Mouse (Mus musculus): ENCODE results near the gene Il4i1. TPM values are rescaled to one million over a fixed set of nuclear protein-coding genes. Genes with fewer than 3 reads are reported as not detected.
"Not testable (repeated sequence)": the region's sequence is repeated elsewhere in the genome, so short reads cannot be mapped to it uniquely, and the experiment has no call there.

Il4i1 gene
- polyA plus RNA-seq, 1 experiment from 2014 or later, result 1.2 TPM

GRCm38 (mm10) chr7:44868465-44868864 is 52.3 kb downstream of the Il4i1 start:
- 7% methylated on average over 16 of the region's 16 CpGs for WGBS
- peaks cover 46% of the 10 kb centered on the region for H3K4me1 ChIP-seq
- H3K9me3 ChIP-seq, result no peaks in the 10 kb centered on the region
- H3K4me2 ChIP-seq (replicated peaks), result peak overlapping the region; percentile 95
- no peaks in the 10 kb centered on the region for H3K27me3 ChIP-seq
- peak overlapping the region; percentile 86 for H3K4me3 ChIP-seq
- H3K36me3 ChIP-seq, result peaks cover 38% of the 10 kb centered on the region
- no peak for ATAC-seq (ENCODE audit: insufficient number of reproducible peaks, insufficient read depth, low FRiP score, low TSS enrichment)
- peak overlapping the region; percentile 99 for H3K9ac ChIP-seq
- peak overlapping the region; percentile 100 for H3K27ac ChIP-seq

DNA sequence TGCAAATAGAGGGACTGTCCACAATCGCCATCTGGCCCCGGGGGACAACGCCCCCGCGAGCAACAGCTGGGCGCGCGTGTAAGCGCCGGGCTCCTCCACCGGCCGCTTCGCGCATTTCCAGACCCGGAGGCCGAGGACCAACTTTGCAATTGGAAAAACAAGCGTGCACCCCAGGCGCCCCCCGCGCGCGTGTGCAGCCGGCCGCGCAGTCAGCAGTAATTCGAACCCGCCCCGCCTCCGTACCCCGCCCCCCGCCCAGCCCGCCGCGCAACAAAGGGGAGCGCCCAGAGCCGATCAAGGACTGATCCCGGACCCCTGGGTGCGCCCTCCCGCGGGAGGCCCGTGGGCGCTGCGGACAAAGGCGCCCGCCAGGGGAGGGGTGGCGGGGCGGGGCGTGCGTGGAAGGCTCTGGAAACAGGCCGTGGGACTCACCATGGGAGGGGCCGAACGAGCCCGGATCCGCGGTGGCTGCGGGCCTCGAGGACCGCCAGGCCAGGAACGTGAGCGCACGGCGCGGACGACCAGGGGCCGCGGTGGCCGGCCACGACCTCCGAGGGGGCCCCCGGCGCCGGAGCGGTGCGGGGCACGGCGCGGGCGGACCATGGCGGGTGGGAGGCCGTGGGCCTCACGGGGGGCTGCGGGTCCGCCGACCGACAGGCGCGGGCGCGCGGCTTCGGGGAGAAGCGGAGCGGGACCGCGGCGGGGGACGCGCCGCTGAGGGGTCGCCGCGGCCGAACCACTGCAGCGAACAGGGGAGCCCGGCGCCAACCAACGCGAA is 52.9 kb downstream of the Il4i1 start:
- peaks cover 32% of the 10 kb centered on the region for H3K36me3 ChIP-seq
- H3K4me3 ChIP-seq, result peak overlapping the region; percentile 86
- H3K9ac ChIP-seq, result peak overlapping the region; percentile 99
- under 1% methylated on average over 87 of the region's 108 CpGs for WGBS
- no peaks in the 10 kb centered on the region for H3K27me3 ChIP-seq
- ATAC-seq (ENCODE audit: insufficient number of reproducible peaks, insufficient read depth, low FRiP score, low TSS enrichment), result 0 out of 2 replicates have a peak, but pooled peaks have one; percentile 24
- H3K27ac ChIP-seq, result peak overlapping the region; percentile 100
- H3K4me1 ChIP-seq, result peaks cover 46% of the 10 kb centered on the region
- no peaks in the 10 kb centered on the region for H3K9me3 ChIP-seq
- H3K4me2 ChIP-seq (replicated peaks), result peak overlapping the region; percentile 95

DNA sequence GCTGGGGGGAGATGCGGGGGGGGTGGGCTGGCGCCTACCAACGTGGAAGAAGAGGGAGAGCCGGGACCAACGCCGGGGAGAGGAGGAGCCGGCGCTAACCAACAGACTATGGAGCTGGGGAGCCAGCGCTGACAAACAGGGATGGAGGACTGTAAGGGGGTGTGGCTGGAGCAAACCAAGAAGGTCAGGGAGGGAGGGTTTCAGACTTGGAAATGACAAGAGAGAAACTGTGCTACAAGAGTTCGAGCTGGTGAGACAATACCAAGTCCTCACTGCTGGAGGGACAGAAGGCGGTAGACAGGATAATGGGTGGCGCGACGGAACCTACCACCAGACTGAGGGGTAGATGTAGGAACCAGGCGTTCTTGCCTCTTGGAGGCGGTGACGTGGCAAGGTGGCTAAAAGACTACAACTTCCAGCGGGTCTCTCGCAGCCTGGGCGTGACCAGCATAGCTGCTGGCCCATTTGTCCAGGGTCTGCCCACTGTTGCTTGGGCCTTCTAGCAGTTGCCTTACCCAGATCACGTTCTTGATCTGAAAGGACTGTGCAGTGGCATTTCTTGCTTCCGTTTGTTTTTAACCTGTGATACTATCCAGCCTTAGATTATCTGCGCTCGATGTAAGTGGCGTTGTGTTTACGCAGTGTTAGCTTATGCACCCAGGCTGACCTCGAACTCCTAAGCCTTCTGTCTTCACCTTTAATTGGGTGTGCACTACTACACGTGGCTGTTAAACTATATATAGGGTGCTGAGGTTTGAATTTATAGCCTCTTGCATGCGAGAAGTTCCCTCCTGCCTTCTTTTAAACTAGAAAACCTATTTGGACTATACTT is 53.7 kb downstream of the Il4i1 start, which contains the start of gene Ptov1:
Gene Ptov1 (minus strand): TSS at position 92 of the 832 bp plus-strand sequence.
- Histone ChIP-seq H3K27ac (peak within 1 kb of the TSS; percentile 100), H3K9me3 (no peaks in the 10 kb centered on the region), H3K9ac (peak within 1 kb of the TSS; percentile 99), H3K4me3 (peak within 1 kb of the TSS; percentile 86), H3K27me3 (no peaks in the 10 kb centered on the region), H3K36me3 (peaks cover 24% of the 10 kb centered on the region), H3K4me2 (replicated peaks) (peak within 1 kb of the TSS; percentile 95), H3K4me1 (peaks cover 41% of the 10 kb centered on the region)
- 11% methylated on average over 29 of the region's 29 CpGs for WGBS
- ATAC-seq (ENCODE audit: insufficient number of reproducible peaks, insufficient read depth, low FRiP score, low TSS enrichment), result peak; percentile 92

DNA sequence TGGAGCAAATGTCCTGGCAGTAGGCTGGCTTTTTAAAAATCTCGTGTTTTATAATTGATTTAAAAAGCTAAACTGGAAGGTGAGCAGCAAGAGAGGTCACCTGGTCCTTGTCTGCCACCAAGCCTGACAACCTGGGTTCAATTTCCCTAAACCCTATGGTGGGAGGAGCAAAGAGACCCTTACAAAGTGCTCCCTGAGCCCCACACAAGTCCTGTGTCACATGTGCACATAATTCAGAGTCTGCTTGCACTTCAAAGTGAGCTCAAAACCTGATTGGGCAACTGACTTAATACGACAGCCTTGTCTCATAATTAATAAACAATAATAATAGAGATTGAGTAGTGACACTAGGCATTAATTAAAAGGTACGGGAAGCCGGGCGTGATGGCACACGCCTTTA is 54.4 kb downstream of the Il4i1 start:
- H3K4me1 ChIP-seq, result peaks cover 34% of the 10 kb centered on the region
- peak overlapping the region; percentile 100; the same call in 1 of the 2 replicates for H3K27ac ChIP-seq
- H3K9ac ChIP-seq, result peak overlapping the region; percentile 52
- H3K9me3 ChIP-seq, result no peaks in the 10 kb centered on the region
- H3K4me2 ChIP-seq (replicated peaks), result peak overlapping the region; percentile 95
- 82% methylated on average over 6 of the region's 6 CpGs for WGBS
- ATAC-seq (ENCODE audit: insufficient number of reproducible peaks, insufficient read depth, low FRiP score, low TSS enrichment), result no peak
- peaks cover 17% of the 10 kb centered on the region for H3K36me3 ChIP-seq
- H3K27me3 ChIP-seq, result no peaks in the 10 kb centered on the region
- peak overlapping the region; percentile 86 for H3K4me3 ChIP-seq

GRCm38 (mm10) chr7:44871181-44871580 is 55.0 kb downstream of the Il4i1 start:
- 80% methylated on average over 1 of the region's 1 CpGs for WGBS
- H3K27ac ChIP-seq, result no peak overlapping the region
- no peak for ATAC-seq (ENCODE audit: insufficient number of reproducible peaks, insufficient read depth, low FRiP score, low TSS enrichment)

DNA sequence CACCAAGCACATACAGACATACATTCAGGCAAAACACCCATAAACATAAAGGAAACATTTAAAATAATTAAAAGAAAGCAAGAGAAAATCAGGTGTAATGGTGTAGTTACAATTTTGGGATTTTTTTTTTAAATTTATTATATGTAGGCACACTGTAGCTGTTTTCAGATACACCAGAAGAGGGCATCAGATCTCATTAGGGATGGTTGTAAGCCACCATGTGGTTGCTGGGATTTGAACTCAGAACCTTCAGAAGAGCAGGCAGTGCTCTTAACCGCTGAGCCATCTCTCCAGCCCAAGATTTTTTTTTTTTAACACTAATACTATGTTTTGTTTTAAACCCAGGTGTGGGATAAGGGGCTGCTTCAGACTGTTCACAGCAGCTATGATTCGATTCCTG is 55.6 kb downstream of the Il4i1 start:
- H3K27me3 ChIP-seq; H3K9me3 ChIP-seq; H3K4me3 ChIP-seq; H3K9ac ChIP-seq; ATAC-seq (ENCODE audit: insufficient number of reproducible peaks, insufficient read depth, low FRiP score, low TSS enrichment); H3K4me2 ChIP-seq (replicated peaks): not testable (repeated sequence)
- WGBS, result 86% methylated on average over 2 of the region's 2 CpGs
- Histone ChIP-seq H3K27ac (0 out of 2 replicates have a peak overlapping the region, but pooled peaks have one; percentile 11), H3K36me3 (peaks cover 13% of the 10 kb centered on the region), H3K4me1 (peaks cover 23% of the 10 kb centered on the region)

More at GRCm38 (mm10) chr7:44871181-44871580, 55.0 kb downstream of the Il4i1 start:
- H3K27me3 ChIP-seq, result no peaks in the 10 kb centered on the region
- no peak overlapping the region for H3K4me3 ChIP-seq
- no peak overlapping the region for H3K4me2 ChIP-seq (replicated peaks)
- H3K36me3 ChIP-seq, result peaks cover 14% of the 10 kb centered on the region
- H3K9me3 ChIP-seq, result no peaks in the 10 kb centered on the region
- H3K4me1 ChIP-seq, result peaks cover 29% of the 10 kb centered on the region
- H3K9ac ChIP-seq, result no peak overlapping the region

DNA sequence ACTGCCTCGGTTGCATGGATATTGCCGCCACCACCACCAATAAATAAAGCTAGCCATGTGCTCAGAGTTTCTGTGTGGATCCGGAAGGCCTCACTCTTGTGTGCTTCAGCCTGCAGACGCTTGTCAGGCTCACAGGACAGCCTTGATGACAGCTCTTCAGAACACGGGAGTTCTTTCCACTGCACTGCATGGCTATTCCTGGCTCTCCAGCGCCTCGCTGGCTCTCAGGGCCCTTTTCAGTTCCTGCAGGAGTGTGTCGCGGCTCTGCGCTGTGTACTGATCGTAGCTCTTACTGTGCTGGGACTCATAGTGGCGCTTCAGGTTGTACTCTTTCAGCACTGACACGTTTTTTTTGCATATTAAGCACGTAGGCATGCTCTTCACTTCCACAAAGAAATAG is 61.6 kb downstream of the Il4i1 start:
- WGBS, result 90% methylated on average over 14 of the region's 14 CpGs
- no peaks in the 10 kb centered on the region for H3K9me3 ChIP-seq
- no peaks in the 10 kb centered on the region for H3K27me3 ChIP-seq
- ATAC-seq (ENCODE audit: insufficient number of reproducible peaks, insufficient read depth, low FRiP score, low TSS enrichment), result no peak
- no peak overlapping the region for H3K4me3 ChIP-seq
- peaks cover 68% of the 10 kb centered on the region for H3K36me3 ChIP-seq
- no peak overlapping the region for H3K9ac ChIP-seq
- no peaks in the 10 kb centered on the region for H3K4me1 ChIP-seq
- H3K4me2 ChIP-seq (replicated peaks), result no peak overlapping the region
- H3K27ac ChIP-seq, result no peak overlapping the region

DNA sequence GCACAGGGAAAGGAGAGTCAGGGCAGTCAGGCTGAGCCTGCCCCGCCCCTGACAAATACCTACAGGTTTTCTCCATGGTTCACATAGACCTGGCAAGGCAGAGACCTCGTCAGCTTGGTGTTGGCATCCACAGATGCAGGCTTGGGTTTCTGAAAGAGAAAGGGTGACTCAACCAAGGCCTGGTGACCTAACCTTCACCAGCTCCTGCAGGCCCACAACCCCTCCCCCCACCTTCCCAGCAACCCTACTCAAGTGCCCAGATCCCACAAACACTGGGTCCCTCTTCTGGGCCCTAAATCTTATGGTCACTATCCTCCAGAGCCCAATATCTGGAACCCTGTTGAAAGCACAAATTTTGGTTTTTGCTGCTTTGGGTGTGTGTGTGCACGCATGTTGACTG is 66.8 kb downstream of the Il4i1 start:
- Histone ChIP-seq H3K4me2 (replicated peaks) (no peak overlapping the region), H3K9me3 (no peaks in the 10 kb centered on the region), H3K9ac (no peak overlapping the region), H3K27me3 (no peaks in the 10 kb centered on the region), H3K36me3 (peaks cover 91% of the 10 kb centered on the region), H3K4me1 (no peaks in the 10 kb centered on the region), H3K27ac (no peak overlapping the region), H3K4me3 (no peak overlapping the region)
- WGBS, result 89% methylated on average over 3 of the region's 3 CpGs
- ATAC-seq (ENCODE audit: insufficient number of reproducible peaks, insufficient read depth, low FRiP score, low TSS enrichment), result no peak

GRCm38 (mm10) chr7:44884637-44885036 is 68.5 kb downstream of the Il4i1 start:
- Histone ChIP-seq H3K9me3 (no peaks in the 10 kb centered on the region), H3K4me3 (no peak overlapping the region), H3K27ac (no peak overlapping the region), H3K4me1 (no peaks in the 10 kb centered on the region), H3K36me3 (peaks cover 91% of the 10 kb centered on the region), H3K9ac (no peak overlapping the region), H3K27me3 (no peaks in the 10 kb centered on the region), H3K4me2 (replicated peaks) (no peak overlapping the region)
- ATAC-seq (ENCODE audit: insufficient number of reproducible peaks, insufficient read depth, low FRiP score, low TSS enrichment), result no peak
- 95% methylated on average over 5 of the region's 5 CpGs for WGBS

GRCm38 (mm10) chr7:44886964-44887363 is 70.8 kb downstream of the Il4i1 start:
- no peak for ATAC-seq (ENCODE audit: insufficient number of reproducible peaks, insufficient read depth, low FRiP score, low TSS enrichment)
- Histone ChIP-seq H3K27me3 (no peaks in the 10 kb centered on the region), H3K4me2 (replicated peaks) (no peak overlapping the region), H3K9me3 (no peaks in the 10 kb centered on the region), H3K27ac (no peak overlapping the region), H3K36me3 (peaks cover 78% of the 10 kb centered on the region), H3K9ac (no peak overlapping the region), H3K4me1 (peaks cover 13% of the 10 kb centered on the region), H3K4me3 (no peak overlapping the region)
- WGBS, result 86% methylated on average over 7 of the region's 7 CpGs

DNA sequence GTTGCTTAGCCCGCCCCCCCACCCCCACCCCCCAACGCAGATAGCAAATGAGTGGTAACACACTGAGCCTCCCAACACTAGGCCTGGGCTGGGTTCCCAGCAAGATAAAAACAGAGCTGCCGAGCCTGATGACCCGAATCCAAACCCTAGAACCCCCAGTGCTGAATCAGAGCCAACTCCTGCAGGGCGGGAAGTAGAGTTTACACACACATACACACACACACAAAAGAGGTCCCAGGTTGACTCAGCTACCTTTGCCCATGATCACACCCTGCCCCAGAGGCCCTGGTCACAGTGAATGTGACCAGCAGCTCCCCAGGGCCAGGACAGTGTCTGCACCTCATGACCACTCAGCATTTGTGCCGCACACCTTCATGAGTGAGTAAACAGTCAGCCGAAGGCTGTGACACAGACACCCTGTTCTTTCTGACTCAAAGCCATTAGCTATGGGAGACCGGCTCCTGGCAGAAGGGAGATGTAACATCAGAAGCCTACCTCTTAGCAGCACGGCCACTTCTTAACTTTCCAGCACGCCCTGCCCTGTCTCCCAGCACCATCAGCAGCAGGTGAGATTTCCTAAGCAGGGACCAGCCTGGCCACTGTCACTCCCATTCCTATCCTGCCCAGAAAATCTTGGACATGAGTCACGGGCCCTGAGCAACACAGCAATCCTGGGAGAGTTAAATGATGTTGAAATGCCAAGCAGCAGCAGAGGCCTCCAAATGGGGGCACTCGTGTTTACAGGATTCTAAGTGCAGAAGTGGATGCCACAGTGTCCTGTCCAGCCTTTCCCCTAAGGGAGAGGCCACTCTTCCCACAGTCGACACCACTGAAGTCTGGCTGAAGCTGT is 72.3 kb downstream of the Il4i1 start:
- Histone ChIP-seq H3K4me2 (replicated peaks) (no peak overlapping the region), H3K27me3 (no peaks in the 10 kb centered on the region), H3K4me3 (no peak overlapping the region), H3K9me3 (no peaks in the 10 kb centered on the region), H3K4me1 (peaks cover 18% of the 10 kb centered on the region), H3K27ac (no peak overlapping the region), H3K36me3 (peaks cover 65% of the 10 kb centered on the region), H3K9ac (no peak overlapping the region)
- ATAC-seq (ENCODE audit: insufficient number of reproducible peaks, insufficient read depth, low FRiP score, low TSS enrichment), result no peak
- 90% methylated on average over 13 of the region's 13 CpGs for WGBS
